Mouse (Mus musculus) brain, embryonic 18.5 days (tissue): Measurements from ENCODE around the gene Serpinb6d.

Source experiments
- DNase-seq: peaks from one replicate; pipeline ENCODE4 v3.0.0-alpha.2; 2012; ENCODE audit warnings: low read depth, low spot score

The Serpinb6d gene

DNA sequence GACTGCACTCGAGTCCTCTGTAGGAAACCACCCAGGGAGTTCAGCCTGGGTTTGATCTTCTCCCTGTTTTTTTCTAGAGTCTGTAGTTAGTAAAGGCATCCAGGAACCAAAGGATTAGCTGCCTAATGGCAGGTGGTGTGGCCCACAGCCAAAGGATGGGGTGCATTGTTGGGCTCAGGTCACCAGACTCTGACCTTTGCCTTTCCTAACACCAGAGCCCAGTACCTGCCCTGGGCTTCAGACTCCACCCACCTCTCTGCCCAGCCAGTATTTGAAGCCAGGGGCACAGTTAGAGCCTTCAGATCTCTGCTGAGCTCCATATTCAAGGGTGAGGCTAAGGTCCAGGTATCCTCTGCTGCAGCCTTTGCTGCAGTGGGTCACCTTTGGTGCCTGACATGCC, at the start of gene Serpinb6d:
Gene Serpinb6d, plus strand, starts transcription at position 301 of the 400 bp plus-strand sequence.
- no peak for DNase-seq

DNA sequence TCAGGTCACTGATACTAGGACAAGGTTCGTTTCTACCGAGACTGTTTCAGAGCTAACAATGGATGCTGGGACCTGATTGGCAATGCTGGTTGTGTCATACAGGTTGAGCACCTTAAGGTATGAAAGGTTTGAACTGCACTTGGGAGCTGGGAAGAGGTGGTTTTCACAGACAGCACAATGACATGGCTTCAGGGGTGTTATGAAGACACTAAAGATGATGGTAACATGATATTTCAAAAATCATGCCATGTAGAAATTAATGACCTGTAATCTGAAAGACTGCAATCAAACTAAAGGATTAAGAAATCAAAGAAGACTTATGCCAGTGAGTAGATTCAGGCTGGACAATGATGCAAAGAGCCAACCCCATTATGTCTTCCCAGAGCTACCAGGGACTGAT, 38.3 kb upstream of the Serpinb6d start:
- no peak for DNase-seq

DNA sequence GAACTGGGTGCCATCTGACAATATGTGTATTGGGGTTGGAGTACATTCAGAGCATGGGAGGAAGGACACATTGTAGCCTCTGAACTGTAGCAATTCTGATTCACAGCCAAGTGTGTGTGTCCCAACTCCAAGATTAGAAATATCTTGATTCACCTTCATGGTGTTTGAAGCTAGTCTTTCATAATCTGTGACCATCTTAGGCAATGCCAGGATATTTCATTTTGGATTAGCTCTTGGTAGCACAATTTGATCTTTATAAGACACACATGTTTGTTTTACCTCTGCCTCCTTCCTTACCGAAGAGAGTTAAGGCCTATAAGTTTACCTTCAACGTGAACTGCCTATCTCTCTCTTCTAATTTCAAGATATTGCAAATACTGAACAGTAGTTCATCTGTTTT, 18.7 kb upstream of the Serpinb6d start:
- no peak for DNase-seq

DNA sequence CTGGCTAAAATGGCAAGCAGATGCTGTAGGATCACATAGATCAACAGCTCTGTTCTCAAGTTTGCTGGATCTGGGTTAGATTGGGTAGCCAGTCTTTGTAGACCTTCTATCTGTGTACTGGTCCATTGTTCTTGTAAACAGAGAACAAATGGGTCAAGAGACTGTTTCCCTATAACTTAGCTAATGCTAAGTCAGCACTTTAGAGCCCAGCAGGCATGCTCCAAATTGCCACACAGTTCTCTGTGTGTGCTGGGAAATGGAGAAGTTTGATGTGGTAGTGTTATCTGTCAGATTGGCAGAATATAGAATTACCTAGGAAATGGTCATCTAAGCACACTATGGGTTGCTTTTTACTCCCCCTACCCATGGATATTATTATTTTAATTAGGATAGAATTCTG, 1.3 kb downstream of the Serpinb6d start:
- DNase-seq: no peak

DNA sequence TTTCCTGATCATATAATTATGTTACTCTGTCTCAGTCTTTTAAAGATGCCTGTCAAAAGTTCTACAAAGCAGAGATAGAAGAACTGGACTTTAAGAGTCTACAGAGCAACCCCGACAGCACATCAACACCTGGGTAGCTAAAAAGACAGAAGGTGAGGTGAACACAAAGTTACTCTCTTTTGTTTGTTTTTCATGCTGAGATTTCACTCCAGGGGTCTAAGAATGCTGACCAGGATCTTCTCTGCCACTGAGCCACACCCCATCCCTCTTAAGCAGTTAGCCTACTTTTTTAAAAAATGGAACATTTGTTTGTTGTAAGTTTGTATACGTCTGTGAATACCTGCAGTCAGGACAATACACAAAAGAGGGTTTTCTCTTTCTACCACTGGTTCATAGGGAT, 59.1 kb downstream of the Serpinb6d start:
- DNase-seq: no peak
